Mouse (Mus musculus): ENCODE measurements around the gene Troap.

The Troap gene

DNA sequence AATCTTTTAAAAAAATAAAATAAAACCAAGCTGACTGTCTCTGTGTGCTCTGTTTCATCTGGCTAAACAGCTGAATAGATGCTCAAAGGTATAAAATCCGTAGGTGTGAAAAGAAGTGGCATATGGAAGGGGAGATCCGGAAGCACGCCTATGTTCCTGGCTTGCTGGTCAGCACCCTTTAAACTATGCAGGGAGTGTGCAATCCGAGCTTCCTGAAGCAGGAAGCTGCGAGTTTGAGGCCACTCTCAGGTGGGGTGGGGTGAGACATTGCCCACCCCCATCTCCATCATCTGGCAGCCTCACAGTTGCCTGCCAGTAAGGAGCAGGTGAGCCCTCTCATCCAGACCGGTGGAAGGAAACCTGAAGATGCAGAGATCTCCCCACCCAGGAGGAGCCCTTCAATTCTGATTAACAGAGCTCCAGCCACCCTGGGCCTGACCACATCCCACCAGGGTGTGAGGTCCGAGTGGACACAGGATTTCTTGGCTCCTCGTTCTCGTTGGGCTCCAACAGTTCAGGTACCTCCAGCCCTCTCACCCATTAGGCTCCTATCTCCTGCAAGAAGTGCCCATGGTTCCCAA is at the start of gene Troap:
Gene Troap (plus strand): TSS at position 557 of the 581 bp plus-strand sequence.
- no peak for DNase-seq

- peak; percentile 91 for DNase-seq
These were observed 49.6 kb upstream of the Troap start for GRCm38 (mm10) chr15:99024668-99025314.

DNA sequence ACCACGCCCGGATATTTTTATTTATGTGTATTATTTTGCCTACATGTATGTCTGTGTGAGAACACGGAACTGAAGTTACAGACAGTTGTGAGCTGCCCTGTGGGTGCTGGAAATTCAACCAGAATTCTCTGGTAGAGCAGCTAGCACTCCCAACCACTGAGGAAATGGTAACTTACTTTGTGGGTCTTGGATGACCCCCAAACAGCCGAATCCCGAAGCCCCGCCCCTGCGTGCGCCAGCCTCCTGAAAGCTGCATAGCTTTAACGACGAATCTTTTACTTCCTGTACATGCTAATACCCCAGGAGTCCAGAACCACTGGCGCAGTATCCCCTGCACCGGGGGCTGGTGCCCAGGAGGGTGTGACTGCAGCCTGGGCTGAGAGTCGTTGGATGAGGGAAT is 49.0 kb upstream of the Troap start:
- DNase-seq, result no peak

- DNase-seq, result peak; percentile 74
These were observed 48.1 kb upstream of the Troap start for GRCm38 (mm10) chr15:99026259-99026658.

- no peak for DNase-seq
These were observed 47.3 kb upstream of the Troap start for GRCm38 (mm10) chr15:99027116-99027515.

DNA sequence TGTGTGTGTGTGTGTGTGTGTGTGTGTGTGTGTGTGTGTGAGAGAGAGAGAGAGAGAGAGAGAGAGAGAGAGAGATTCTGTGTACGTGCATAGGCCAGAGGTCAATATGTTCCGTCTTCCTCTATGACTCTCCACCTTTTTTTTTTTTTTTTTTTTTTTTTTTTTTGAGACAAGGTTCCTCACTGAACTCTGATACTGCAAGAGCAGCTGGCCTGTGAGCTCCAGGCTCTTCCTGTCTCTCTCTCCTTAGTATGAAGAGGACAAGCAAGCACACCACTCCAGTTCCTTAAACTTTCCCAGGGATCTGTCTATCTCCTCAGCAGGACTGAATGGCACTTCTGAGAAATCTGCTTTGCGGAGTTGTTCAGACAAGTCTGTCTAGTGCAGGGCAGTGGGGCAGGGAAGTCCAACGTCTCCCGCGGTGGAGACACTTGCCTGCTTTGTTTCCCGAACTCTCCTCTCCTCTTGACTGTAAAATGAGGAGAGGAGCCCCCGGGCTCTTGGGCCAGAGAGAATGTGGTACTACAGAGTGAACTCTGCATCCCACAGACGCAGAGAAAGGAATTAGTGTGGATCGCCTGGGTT is 45.4 kb upstream of the Troap start:
- DNase-seq, result no peak

- DNase-seq, result peak; percentile 95
These were observed 44.5 kb upstream of the Troap start, which contains the start of gene Tuba1c for GRCm38 (mm10) chr15:99029619-99030584. Tuba1c (plus strand) TSS chr15:99029891.

GRCm38 (mm10) chr15:99030585-99031387 is 43.6 kb upstream of the Troap start:
- DNase-seq, result peak; percentile 77

- DNase-seq, result no peak
These were observed 43.0 kb upstream of the Troap start for GRCm38 (mm10) chr15:99031388-99031675.

DNA sequence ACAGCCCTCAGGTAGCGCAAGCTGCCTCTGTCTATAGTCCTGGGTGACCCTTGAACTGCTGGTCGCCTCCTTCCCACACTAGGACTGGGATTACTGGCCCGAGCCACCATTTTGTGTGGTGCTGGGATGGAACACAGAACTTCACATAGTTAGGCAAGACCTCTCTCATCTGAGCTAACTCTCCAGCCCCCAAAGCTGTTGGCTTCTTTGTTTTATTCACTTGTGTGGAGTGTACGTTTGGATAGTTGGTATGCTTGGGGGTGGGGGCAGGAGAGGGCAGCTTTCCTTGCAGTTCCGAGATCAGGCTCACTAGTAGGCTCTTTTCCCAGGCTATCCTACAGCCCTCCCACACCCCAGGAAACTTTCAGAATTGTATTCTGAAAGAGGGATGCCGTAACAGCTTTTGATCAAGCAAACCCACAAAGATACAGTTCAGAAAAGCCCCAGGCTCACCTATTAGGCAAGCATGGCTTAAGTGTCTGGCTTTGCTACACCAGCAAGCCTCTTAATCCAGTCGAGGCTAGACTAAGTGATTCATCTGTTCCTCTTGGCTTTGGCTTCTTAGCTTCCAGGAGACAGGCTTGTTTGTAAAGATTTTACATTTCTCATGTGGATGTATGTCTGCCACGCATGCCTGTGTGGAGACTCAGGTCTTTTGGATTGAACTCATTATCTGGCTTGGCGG is 42.2 kb upstream of the Troap start:
- DNase-seq, result peak; percentile 39

DNA sequence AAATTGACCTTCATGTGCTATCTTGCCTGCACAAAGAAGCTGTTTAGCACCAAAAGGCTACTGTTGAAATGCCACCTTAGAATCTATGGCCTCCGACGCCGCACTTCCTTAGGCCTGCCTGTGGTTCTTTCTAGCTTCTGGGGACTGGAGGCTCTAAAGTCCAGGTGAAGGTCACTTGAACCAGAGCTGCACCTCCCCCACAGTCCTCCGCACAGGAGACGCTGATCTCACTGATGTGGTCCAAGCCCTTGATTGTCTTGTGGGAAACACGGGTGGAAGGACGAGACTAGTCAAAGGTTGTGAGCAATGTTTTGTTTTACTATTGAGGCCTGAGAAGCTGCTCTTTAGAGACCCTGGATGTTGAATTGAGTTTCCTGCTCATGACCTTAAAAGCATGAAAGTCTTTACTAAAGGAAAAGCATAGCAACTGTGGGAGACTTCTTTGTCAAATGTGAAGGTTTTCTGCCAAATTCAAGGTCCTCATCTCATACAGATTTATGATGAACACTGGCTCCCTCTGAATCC is 41.6 kb upstream of the Troap start:
- DNase-seq, result no peak

DNA sequence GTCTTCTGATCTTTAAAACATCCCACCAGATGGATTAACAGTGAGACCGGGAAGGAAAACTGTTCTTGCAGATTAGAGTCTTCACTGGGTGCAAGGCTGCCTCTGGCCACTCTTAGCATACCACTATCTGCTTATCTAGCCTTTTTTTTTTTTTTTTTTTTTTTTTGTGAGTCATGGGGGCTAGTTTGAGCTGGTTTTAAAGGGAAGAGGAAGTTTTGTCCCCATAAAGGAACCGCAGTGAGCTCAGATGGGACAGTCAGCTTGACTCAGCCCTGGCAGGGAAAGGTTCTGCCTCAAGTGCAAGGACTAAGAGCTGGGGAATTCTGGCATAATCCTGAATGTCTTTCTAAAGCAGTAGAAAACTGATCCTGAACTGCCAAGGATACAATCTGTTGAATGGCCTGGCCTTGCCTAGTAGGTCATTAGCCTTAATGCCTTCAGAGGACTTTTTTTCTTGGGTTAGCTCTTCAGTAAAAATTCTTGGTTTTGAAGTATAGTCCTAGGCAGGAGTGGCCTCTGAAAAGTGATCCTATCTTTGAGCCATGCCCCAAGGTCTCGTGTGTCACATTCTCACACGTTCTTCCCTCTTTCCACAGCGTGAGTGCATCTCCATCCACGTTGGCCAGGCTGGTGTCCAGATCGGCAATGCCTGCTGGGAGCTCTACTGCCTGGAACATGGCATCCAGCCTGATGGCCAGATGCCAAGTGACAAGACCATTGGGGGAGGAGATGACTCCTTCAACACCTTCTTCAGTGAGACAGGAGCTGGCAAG is 40.7 kb upstream of the Troap start:
- DNase-seq, result no peak

DNA sequence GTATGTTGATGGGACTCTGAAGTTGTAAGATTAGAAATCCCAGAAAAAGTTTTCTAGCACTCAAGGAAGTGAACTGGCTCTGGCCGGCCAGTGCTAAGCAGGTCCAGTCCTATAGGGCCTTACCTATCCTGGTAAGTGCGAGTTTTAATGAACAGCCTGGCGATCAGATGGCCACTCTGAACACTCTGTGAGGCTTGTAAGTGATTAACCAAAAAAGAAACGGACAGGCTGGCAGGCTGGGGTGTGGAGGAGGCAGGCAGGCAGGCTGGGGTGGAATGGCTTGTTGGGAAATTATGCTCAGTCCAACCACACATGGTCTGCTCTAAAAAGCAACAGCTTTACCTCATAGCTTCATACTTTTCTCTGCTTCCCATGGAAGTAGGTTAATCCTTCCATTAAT is 38.9 kb upstream of the Troap start:
- DNase-seq, result no peak

- peak; percentile 75 for DNase-seq
These were observed 38.0 kb upstream of the Troap start for GRCm38 (mm10) chr15:99036249-99036905.

DNA sequence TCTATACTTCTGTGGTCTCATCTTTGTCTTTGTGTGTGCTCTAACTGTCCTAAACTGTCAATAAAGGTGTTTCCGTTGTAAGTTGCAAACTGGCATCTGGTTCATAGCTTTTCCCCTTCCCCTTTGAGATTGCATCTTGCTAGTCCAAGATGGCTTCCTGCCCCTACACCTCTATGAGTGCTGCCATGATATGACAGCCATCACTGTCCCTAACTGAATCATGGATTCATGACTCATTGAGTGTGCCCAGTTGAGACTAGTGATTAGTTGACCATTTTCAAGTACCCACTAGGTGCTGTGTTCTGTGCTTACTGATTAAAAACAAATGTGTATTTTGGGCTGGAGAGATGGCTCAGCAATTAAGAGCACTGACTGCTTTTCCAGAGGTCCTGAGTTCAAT is 36.4 kb upstream of the Troap start:
- DNase-seq, result no peak

DNA sequence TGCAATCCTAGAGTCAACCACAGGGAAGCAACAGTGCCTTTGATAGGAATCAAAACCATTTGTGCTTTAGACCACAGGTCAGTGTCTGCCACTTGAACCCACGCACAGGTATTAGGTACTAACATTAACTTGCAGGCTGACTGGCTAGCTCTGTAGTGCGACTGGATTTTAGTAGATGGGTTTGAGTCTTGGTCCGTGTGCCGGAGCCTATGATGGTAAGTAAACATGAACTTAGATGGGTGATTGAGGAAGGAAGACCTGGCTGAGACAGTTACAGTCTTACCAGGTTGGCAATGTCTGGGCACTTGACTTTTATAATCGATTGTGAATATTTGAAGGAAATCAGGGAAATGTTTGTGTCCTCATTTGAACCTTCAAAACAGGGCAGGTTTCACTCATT is 35.6 kb upstream of the Troap start:
- DNase-seq, result no peak

DNA sequence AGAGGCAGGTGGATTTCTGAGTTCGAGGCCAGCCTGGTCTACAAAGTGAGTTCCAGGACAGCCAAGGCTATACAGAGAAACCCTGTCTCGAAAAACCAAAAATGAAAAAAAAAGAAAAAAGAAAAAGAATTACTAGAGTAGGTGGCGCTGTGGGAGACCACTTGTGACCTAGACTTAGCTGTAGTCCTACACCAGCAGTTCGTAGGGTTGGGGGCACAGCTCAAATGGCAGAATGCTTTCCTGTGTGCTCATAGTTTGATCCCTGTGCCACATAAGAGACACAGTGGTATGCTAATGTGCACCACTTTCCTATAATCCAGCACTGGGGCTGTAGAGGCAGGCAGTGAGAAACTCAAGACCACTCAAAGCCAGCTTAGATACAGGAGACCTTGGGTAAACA is 35.1 kb upstream of the Troap start:
- DNase-seq, result no peak

DNA sequence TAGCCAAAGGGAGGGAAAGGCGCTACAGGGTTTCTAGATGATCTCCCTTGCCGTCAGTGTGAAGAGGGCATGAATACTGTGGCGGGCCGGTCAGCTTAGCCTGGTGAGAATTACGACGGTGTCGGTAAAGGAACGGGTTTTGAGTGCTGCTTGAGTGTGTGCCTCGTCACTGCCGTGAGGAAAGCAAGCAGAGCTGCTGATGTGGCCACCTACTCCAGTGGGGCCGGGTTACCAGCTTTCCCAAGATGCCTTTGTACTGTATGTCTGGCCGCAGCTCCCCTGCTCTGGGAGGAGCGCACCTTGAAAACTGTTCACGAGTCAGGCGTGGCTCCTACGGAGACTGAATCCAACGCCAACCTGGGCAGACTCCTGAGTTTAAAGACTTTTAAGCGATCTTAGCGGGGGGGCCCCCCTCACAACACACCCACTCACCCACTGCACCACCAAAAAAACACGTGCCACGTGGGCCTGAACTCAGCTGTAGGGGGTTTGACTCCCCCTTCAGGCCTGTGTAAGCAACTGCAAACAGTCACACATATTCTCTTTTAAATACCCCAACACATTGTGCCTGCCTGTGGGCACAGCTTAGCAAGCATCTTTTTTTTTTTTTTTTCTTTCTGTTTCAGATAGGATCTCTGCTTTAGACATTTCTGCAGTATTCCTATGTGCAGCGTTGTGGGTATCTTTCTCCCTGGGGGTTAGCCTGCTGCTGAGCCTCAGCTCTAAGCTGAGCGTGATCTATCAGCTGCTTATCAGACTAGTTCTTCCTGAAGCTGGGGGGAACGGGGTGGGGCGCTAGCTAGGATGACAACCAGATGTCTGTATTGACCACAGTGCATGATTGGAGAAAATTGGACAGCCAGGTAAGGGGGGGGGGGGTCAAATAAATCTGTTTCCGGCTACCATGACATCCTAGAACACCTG is 34.1 kb upstream of the Troap start:
- DNase-seq, result no peak

Data from lung, postnatal 36 days (tissue).